Mouse (Mus musculus) kidney, postnatal 25 days (tissue): ENCODE data around the gene Zc2hc1b.

Experiments used
- DNase-seq, 2 experiments: peaks; one replicate each; pipeline ENCODE4 v3.0.0; 2021; ENCODE audit warnings: mixed read lengths in 2 of 2

The Zc2hc1b gene

DNA sequence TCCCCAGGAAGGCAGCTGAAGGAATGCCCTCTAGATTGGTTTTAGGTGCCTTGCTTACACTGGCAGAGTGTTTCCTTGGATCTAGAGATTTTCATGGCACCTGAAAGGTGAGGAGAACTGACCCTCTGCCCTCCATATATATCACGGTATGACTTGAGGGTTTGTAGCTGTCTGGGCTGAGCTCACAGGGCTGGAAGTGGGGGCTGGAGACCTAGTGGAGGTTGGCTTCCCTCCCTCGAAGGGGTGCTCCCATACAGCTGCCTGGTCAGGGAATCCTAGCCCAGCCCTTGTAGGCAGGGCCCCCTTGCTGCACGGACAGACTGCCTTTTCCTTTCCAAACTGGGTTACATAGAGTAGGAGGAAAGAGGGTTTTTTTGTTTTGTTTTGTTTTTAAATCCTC, 65.0 kb downstream of the Zc2hc1b start:
- no peak for DNase-seq

DNA sequence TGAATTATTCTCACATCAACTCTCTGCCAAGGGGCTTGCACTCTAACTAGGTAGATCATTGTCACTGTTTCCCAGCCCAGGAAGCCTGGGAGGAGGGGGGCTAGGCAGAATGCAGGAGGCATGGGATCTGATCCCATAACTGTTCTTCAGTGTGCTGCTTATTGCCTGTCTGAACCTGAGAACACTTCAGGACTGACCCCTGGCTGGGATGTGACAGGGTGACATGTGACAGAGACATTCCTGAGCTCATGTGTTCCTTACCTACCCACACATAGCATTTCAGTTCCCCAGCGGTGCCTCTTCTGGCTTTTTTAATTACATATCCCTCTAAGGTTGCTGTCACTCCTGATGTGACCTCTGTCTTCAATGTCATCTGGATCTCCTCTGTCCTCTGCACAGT, 68.0 kb downstream of the Zc2hc1b start:
- no peak for DNase-seq

DNA sequence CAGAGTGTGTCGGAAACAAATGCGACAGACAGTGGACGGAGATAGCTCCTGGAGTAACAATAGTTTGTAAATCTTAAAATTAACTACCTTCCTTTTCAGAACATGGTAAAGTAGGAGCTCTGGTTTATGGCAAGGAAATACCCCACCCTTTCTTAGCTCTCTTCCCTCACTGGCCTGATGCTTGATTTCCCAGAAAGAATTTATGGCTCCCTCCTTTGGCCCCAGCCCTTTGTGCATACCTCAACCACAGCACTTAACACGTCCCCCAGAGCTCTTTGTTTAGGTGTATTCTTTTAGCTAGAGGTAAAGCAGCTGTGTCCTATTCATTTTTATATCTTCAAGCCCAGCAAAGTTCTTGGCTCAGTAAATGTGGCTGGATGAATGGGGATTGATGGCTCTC, 69.0 kb downstream of the Zc2hc1b start:
- no peak for DNase-seq

DNA sequence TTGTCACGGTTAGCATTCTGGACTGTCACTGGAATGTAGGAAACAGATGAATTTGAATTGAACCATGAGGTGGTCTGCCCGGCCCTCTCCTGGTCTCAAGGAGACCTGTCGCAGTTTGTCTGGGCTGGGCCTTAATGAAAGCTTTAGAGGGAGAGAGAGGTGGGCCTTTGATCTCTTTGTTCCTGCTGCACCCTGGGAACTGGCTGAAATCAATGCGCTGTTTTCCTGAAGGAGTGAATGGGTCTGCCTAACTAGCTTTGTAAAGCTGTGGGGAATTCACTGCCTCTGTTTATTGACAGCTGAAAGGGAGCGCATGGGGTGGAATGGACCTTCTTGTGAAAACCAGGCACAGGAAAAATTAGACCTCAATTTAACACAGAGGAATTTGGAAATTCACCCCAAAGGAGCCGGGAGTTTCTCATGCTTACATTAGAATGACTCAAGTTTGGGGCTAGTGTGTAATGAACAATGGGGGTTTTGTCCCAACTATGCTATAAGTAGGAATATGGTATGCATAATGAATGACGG, 69.7 kb downstream of the Zc2hc1b start:
- no peak for DNase-seq

DNA sequence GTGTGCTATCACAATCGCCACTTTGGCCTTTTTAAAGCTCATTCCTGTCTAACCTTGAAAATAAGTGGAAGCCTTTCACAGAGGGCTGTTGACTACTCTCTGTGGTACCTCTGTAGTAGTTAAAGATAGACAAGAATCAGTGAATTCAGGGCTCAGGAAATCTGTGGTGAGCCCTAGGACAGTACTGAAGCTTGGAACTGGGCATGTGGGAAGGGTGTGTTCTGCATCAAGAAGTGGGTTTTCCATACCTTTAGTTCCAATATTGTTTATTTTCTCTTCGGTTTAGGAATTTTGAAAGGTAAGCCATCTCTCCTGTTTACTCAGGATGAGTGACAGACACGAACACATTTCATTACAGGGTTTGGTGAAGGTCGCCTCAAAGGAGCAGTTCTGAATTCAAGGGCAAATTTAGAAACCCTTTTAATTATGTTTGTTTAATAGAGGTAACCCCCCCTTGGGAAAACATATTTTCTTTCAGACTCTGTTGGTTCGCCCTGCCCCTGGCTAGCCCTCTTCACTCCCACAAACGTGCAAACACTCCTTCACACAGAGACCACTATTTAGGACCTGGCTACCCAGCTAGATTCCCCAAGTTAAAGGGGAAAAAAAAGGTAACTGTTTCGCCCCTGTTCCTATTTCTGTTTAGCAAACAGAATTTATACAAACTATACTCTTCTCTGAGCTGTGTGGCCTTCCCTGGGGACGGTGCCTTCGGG, 70.8 kb downstream of the Zc2hc1b start:
- no peak for DNase-seq

DNA sequence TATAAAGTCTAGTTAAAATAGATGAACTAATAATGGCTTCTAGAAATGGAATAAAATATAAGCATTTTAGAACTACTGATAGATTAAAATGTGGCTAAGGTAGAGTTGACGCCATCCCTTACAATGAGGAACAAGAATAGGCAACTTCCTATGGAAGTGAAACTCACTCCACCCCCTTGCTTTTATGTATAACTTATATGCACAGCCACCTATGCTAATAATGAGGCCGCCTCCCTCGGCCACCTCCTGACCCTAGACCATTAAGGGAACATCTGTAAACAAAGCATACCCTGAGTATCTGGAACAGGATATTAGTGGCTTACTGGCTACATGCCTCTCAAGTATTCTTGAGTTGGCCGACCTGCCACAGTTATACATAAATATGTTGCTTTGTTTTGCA, 74.0 kb downstream of the Zc2hc1b start:
- no peak for DNase-seq

DNA sequence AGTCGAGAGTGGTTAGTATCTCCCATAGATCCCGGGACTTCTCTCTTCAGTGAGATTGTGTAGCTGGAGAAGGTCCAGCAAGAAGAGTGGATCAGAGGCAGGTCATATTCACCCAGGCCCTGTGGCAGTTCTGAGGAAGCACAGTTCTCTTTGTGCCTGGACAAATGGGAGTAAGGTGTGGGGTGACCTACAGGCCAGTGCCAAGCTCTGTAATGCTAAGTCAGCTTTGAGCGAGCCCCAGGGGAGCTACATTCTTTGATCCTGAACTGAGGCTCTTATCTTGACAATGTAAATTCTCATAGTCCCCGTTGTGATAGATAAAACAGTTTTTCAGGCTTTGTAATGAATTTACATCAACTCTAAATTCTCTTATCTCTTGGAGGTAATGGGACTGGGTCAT, 75.5 kb downstream of the Zc2hc1b start:
- no peak for DNase-seq

DNA sequence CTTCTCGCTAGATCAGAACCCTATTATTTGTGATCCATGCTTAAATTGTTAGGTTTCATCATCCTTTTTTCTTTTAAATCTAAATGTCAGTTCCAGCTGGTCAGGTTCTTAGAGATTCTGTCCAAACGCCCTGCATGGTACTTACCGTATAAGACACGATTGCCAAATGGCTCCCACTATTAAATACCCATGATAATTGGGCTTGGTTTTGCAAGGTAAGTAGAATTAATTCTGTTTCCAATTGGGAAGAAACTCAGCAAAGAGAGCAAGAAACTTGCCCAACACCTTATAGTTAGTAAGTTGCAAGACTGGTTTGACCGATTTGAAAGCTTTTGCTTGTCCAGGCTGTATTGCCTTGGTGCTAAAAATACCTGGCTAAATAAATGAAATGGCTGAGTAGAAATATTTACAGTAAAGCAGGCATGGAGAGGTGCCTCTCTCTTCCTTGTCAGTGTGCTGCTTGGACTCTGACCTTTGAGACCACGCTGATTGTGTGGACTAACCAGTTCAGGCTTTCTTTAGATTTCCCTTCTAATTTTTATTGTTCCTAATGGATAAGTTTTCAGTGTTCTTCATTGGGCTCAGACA, 77.7 kb downstream of the Zc2hc1b start:
- no peak for DNase-seq
